Mouse (Mus musculus): ENCODE results near the gene Fgfr2.
"Not testable (repeated sequence)": the region's sequence is repeated elsewhere in the genome, so short reads cannot be mapped to it uniquely, and the experiment has no call there.

Fgfr2 gene

GRCm38 (mm10) chr7:130546421-130546790, 2576.7 kb downstream of the Fgfr2 start:
- DNase-seq = no peak

DNA sequence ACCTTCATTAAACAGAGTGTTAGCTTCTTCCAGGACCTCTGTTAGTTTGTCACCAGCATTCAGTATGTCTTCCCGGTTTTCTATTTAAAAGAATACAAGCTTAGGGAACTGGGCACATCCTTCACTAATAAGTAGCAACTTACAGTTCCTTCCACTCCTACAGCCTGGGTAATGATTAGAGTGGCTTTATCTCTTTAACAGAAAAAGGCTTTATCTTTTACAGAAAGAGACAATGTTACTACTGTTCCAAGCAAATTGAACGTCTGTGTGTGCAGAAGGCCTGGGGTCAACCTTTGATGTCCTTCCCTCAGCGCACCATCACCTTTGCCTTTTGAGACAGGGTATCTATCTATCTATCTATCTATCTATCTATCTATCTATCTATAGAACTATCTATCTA, 2577.3 kb downstream of the Fgfr2 start:
- DNase-seq = no peak

GRCm38 (mm10) chr7:130545401-130545800, 2577.7 kb downstream of the Fgfr2 start:
- no peak for DNase-seq

GRCm38 (mm10) chr7:130543181-130543580, 2580.0 kb downstream of the Fgfr2 start:
- DNase-seq = no peak

DNA sequence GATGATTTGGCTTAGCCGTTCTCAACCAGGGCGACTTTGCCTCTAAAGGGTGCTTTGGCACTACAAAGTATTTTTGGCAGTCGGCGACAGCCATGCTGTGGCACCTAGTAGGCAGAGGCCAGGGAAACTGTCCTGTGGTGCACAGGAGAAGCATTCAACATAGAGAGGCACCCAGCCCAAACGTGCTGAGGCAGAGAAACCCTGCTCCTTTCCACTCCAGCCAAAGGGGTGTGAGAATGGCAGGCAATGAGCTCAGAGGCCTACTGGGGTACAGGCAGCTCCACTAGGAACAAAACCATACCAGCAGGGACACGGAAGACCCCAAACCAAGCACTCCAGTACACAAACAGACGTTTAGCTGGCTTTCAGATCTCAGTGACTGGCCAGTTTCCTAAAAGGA, 2583.0 kb downstream of the Fgfr2 start:
- no peak for DNase-seq

- DNase-seq = no peak
Observed at GRCm38 (mm10) chr7:130537068-130537467, 2586.1 kb downstream of the Fgfr2 start.

GRCm38 (mm10) chr7:130535174-130535573, 2588.0 kb downstream of the Fgfr2 start:
- no peak for DNase-seq

GRCm38 (mm10) chr7:130533316-130534260, 2589.6 kb downstream of the Fgfr2 start:
- DNase-seq = peak; percentile 83

DNA sequence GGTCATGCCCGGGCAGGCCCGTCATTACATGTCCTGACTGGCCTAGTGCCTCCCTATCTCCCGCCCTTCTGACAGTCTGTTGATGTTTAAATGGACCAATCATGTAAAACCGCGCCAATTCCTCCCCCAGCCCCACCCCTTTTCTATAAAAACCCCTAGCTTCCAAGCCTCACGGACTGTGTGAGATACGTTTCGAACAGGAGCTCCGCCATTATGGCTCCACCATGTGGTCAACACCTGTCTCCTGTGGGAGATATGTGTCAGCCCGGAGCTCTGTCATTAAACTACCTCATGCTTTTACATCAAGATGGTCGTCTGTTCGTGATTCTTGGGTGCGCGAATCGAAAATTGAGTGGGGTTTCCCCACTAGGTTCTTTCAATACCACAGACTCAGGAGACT, 2592.0 kb downstream of the Fgfr2 start:
- not testable (repeated sequence) for DNase-seq

DNA sequence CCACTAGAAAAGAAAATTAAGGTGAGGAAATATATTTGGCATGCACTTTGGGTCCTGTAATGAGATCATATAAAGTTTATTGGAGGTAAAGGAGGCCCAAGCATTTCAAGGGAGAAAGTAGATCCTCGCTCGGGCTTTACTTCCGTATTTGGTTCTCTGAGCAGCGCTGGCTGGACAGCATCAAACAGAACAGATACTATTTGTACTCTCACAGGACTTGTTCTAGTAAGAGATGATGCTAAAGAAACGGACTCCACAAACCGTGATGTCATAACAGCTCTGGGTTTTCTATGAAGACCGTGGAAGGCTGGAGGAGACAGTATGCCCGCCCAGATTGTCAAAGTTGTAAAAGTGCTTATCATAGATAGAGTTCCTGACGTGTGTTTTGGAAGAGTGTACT, 2595.8 kb downstream of the Fgfr2 start:
- DNase-seq = no peak

- DNase-seq = no peak
Observed at GRCm38 (mm10) chr7:130523451-130523850, 2599.7 kb downstream of the Fgfr2 start.

DNA sequence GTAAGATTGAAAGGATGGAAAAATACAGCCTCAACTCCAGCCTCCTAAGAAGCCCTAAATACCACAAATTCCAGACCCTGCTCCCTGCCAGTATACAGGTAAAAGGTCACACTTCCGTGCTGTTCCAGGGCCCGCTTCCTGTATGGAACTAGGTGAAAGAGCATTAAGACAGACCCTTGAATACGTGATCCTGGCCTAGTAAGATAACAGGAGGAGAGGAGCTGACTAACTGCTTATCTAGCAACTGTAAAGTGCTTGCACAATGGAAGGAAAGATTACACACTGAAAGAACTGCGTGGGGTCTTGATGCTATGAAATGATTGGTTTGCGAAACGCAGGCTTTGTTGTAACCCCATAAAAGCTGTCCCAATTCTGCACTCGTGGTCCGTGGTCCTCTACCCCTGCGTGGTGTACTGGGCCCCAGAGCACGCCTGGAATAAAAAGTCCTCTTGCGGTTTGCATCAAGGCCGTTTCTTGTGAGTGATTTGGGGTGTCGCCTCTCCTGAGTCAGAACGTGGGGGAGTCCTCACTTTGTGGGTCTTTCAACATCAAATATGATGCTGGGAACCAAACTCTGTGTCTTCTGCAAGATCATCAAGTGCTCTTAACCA, 2602.2 kb downstream of the Fgfr2 start:
- DNase-seq = no peak

- DNase-seq = no peak
Observed at GRCm38 (mm10) chr7:130520049-130520425, 2603.1 kb downstream of the Fgfr2 start, which contains the start of gene Ate1. Gene Ate1 (minus strand): TSS chr7:130520369.

- DNase-seq = peak; percentile 98
Observed at GRCm38 (mm10) chr7:130519096-130520048, 2603.8 kb downstream of the Fgfr2 start.

GRCm38 (mm10) chr7:130518213-130519095, 2604.7 kb downstream of the Fgfr2 start:
- no peak for DNase-seq

GRCm38 (mm10) chr7:130510243-130510642, 2612.9 kb downstream of the Fgfr2 start:
- no peak for DNase-seq

DNA sequence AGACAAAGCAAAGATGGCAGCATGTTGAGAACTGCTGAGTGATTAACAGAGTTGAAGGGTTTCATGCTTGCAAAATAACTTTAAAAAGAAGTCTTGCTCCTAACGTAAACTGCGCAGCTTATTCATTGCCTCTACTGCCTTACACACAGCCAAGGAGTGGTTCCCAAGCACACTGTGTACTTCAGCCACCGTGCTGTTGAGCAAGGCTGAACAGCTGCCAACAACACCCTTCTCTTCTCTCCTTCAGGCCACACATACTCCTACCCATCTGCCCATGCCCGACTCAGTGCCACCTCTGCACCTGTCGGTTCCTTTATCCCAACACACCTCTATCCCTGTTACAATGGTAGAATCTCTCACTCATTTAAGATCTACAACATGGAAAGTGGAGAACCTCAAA, 2620.1 kb downstream of the Fgfr2 start:
- no peak for DNase-seq

DNA sequence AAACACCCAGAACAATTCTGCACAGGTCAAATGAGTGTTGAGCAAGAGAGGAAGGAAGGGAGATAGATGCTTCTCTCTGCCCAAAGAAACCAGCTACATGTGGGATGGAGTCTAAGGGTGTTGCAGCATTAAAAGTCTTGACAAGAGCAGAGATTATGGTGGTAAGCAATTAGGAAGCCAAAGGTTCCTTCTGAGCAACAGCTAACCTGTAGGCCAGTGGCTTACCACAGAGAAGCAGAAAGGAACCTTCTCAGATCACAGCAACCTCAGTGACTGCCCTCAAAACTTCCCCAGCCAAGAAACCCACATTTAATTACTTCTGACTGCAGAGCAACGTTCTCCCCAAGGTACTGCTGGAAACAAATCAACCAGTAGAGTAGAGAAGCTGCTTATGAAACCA, 2621.7 kb downstream of the Fgfr2 start:
- no peak for DNase-seq

- no peak for DNase-seq
Observed at GRCm38 (mm10) chr7:130493346-130493745, 2629.8 kb downstream of the Fgfr2 start.

GRCm38 (mm10) chr7:130492026-130492425, 2631.1 kb downstream of the Fgfr2 start:
- no peak for DNase-seq

GRCm38 (mm10) chr7:130479003-130479402, 2644.1 kb downstream of the Fgfr2 start:
- not testable (repeated sequence) for DNase-seq

GRCm38 (mm10) chr7:130475970-130476369, 2647.2 kb downstream of the Fgfr2 start:
- peak; percentile 57 for DNase-seq

All from right cerebral cortex, adult 18-20 months (tissue).